Mouse (Mus musculus) adrenal gland, adult (tissue): ENCODE measurements at regions not wholly inside any gene's neighbourhood (a gene's known extent, or its start where the extent isn't known, plus 50 kb on each side); places are given as distances from the start of the nearest gene placed in this dataset.

Source experiments
- DNase-seq, 2 experiments: peaks; one replicate each; pipeline ENCODE4 v3.0.0; 2022 to 2023; ENCODE audit warnings: low spot score in 1 of 2; ENCODE audit not compliant: inconsistent age in 2 of 2

DNA sequence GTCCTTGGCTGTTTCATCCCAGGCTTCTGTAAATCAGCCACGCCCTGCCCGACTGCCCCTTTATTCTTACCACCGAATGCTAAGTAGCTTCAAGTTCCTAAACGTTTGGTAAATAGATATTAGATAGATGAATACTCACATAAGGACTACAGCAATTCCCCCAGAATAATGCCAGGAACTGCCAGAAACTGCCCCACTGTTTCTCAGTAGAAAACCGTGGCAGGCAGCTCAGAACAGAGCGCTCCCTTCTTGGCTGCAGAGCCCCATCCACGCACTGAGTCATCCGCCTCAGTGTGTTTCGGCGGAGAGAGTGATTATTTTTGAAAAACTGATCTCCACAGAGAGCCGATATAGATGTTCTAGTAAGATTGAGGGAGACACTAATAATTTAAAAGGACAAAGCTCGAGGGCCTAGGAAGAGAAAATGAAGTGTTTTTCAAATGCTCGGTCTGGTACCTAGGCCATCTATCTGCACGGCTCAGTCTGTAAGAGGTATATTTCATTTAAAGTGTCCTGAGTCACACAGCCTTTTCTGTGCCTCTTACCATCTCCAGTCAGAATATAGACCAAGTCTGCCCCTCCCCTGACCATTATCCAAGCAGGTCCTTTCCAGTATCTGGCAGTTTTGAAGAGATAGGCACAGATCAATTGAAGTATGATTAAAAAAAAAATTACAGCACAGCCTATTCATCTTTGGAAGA, 94.4 kb upstream of the Gm47985 start:
- peak; percentile 61 to 62 for DNase-seq

DNA sequence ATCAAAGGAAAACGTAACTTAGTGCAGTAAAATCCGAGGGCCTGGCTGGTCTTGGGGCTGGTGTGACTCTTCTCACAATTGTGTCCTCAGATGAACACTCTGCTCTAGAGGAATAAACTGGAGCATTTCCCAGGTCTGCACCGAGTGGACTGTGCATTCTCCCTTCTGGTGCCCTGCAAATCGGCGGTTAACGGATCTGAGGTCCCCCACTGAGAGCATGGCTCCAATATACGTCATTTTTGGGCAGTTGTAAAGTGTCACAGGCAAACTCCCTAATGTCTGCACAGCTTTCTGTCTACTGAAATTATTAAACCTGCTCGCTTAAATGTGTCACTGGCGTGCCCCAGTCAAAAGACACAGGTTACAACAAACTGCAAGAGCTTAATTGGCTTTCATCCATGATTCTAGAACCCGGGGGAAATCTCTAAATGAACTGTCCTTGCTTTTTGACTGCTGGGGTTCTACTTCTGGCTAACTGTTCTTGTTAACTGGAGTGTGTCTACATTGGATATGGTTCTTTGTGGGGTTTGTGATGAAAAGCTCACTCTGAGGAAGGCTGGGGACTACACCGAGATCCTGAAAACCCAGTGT, 93.7 kb upstream of the Gm47985 start:
- DNase-seq, result no peak

DNA sequence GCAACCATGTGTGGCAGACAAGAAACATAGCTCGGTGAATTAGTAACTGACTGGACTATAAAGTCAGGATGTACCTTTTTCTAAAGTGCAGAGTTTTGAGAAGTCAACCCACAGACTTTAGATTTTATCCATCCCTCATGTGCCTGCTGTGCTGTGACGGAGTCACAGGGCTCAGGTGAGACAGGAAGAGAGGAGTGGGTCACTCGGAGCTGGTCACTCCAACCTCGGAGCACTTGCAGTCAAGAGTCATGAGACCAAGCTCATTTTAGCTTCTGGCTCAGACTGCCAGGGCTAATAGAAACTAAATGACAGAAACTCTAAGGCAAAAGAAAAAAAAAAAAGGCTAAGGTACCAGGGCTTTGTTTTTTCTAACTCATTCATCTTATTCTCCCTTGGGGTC, 90.3 kb upstream of the Gm47985 start:
- DNase-seq, result no peak

DNA sequence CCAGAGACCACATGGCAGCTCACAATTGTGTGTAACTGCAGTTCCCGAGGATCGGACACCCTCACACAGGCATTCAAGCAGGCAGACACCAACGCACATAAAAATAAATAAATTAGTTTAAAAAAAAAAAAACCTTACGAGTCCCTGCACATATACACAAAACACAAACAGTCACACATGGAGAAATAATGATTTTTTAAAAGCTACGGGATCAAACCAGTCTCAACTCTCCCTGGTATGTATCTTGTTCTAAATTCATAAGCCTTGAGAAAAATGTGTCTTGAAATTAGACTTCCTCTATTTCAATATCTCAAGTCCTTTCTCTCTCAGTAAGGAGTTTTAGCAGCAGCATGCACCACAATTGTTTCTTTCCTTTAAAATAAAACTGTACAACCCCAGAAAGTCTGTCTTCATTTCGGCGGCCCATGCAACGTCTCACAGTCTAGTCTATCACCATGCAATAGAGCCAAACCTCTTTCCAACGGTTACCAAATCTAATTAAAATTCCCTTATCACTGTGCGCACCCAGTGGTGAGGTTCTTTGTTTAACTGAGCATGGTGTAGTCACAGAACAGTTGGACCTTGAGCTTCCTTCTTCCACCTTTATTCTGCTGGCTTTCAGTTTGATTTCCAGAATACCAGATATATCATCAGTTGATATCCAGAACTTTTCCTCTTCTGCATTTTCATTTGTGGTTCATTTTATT, 86.8 kb upstream of the Gm47985 start:
- DNase-seq, result no peak

DNA sequence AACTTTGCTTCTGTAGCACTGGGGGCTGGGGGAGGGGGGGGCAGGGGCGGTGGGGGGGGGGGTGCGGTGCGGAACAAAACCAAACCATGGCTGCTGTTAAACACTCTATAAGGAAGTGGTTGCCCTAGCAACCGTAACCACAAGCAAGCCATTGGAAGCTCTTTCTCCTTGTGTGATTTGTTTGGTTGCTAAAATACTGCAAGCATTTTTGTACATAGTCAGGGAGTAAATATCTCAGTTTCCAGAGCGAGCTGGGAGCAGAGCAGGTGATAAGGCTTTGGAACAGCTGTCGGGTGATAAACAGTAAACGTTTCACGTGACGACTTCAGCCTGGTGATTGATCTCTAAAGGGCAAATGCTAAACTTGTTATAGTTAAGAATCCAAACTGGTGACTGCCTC, 86.3 kb upstream of the Gm47985 start:
- DNase-seq, result no peak

DNA sequence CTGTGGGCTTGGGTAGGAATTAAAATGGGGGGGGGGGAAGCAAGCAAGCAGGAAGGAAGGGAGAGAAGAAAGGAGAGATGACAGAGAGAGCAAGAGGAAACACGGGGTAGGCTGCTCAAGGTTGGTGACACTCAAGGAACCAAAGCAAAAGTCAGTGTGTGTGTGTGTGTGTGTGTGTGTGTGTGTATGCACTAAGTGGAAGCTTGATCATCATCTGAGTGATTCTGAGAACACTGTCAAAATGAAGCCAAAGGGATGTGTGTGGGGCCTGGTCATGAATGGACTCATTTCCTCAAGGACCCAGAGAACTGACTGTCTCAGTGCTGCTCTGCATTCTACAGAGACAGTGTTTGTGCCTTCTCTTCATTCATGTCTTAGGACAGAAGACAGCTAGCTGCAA, 84.8 kb upstream of the Gm47985 start:
- DNase-seq, result no peak

DNA sequence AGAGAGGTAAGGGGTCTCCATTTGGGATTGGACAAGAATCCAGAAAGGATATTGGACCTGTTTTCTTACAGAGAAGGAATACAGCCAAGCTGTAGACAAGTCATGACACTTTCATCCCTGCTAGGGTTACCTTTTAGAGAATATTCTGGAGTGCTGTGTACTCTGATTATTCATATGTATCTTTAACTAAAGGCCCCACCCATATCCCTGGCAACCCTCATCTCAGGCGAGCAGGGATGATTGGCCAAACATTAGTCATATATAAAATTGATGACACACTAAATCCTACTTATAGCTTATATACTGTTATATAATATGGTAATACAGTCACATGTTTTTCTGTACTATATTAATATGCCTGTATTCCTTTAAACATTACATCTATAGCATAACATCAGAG, 83.6 kb upstream of the Gm47985 start:
- no peak for DNase-seq

DNA sequence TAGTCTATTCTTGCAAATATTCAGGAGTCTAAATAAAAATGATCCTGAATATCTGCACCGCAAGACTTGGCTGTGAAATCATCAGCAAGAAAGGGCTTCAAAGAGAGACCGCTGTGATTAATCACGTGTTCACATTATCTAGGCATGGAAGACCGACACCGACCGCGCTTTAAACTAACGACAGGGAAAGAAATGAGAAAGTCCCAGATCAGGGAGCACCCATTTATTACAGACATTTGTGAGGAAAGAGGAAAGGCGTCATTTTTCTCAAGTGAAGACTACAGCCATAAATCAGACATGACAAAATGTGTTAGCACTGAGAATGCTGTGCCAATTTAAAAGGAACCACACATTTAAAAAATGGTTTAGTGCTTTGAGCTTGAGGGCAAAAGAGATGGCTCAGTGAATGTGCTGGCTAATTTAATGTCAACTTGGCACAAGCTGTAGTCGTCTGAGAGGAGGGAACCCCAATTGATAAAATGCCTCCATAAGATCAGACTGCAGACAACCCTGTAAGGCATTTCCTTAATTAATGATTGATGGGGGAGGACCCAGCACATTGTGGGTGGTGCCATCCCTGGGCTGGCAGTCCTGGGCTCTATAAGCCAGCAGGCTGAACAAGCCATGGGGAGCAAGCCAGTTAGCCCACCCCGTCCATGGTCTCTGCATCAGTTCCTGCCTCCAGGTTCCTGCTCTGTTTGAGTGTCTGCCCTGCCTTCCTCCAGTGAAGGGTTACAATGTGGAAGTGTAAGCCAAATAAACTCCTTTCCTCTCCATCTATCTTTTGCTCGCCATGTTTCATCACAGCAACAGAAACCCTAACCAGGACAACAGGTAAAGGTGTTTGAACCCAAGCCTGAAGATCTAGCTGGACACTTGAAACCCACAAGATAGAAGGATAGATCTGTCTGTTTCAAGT, 81.5 kb upstream of the Gm47985 start:
- DNase-seq, result no peak

DNA sequence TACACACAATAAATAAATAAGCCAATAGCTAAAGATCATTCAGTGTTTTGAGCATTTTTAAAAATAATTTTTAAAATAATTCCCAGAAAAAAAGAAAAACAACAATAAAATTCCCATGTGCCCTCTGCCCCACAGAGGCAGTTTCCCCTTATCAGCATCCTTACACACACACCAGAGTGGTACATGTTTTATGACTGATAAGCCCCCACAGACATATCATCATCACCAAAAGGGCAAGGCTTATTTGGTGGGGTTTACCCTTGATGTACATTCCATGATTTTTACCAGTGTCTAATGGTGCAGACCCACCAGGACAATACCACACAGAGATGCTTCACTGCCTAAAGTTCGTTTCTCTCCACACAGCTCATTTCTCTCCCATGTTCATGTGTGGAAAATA, 80.8 kb upstream of the Gm47985 start:
- DNase-seq, result no peak

DNA sequence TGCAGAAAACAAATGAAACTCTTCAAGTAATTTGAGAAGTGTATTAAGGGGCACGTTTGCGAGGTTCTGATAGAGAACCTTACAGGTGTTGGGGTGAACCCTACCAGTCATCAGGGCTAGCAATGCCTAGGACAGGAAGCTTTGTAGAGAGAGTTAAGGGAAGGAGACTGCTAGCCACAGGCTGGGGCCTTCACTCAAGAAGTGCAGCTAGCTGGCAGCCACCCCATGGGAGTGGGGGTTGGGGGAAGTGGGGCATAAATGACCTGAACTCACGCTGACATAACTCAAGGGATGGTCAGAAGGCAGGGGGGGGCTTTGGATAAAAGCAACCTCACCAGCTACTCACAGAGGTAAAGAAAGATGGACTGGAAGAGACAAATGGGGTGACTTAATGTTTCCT, 80.3 kb upstream of the Gm47985 start:
- no peak for DNase-seq

DNA sequence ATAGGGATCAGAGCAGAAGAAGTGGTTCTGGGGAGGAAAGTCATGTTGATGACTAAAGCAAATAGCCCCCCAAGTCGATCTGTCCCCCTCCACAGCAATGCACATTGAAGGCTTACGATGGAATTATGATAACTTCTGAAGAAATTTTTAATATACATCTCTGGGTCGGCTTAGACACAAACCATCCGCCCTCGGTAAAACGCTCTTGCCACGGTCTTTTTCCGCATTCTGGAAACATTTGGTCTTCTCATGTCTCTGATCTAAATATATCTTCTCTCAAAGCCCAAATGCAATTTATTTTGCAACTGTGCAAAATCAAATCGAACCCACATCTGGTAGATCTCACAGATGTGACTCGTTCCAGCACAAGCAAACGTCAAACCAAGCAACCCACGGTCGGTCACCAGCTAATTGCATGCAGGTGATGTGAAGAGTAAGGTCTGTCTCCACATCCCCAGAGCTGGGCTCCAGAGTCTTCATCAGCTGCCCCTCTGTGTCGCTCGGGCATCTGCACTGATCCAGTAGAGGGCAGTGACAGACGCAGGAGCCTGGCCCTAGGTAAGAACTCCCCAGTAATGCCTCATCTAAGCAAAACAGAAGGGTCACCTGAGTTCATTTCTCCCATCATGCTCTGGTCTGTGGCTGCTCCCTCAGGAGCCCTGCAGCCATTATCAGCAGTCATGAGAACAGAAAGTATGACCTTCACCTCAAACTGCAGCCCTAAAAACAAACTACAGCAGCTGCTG, 79.5 kb upstream of the Gm47985 start:
- no peak for DNase-seq

DNA sequence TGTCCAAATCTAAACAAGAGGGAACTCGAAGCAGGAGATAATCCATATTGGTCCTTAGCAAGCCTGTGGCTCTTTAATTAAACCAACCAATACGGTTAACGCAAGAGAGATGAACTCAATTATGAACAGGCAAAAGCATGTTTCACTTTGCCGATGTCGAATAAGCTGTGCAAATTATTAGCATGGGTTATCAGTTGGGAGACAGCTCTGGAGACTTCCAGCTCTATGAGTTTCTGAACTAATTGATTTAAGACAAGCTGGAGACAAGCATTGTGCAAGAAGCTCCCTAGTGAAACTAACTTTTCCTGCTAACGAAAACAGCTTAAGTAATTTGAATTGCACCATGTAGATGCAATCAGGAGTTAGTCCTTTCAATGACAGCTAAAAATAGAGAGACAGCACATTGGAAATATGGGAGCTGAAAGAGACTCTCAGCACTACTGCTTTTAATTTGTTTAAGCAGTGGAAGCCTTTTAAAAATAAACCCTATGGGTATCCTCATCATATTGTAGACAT, 78.8 kb upstream of the Gm47985 start:
- peak in 1 of 2 experiments; percentile 66 for DNase-seq

DNA sequence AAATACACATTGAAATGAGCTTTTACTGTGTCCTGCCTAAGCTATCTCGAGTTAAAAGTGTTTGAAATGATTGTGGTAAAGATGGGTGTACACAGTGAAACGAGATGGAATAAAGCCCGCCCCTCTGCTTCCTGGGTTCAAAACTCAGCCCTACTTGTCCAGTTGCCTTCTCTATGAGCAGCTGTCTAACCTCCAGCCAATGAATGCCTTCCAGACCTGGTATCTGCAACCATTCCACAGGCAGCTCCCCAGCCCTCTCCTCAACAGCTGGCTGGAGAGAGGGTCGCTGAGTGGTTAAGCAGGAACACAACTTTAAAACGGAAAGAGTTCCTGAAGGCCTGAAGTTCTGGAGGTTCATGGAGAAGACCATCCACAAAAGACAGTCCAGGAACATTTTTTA, 78.0 kb upstream of the Gm47985 start:
- no peak for DNase-seq

DNA sequence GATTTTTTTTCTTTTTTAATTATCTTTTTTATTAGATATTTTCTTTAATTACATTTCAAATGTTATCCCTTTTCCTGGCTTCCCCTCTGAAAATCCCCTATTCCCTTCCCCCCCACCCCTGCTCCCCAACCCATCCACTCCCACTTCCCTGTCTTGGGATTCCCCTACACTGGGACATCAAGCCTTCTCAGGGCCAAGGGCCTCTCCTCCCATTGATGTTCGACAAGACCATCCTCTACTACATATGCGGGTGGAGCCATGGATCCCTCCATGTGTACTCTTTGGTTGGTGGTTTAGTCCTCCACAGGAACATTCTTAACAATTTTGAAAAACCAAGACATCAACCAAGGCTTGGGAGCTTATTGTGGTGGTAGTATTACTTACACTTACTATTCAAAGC, 77.5 kb upstream of the Gm47985 start:
- DNase-seq, result no peak

DNA sequence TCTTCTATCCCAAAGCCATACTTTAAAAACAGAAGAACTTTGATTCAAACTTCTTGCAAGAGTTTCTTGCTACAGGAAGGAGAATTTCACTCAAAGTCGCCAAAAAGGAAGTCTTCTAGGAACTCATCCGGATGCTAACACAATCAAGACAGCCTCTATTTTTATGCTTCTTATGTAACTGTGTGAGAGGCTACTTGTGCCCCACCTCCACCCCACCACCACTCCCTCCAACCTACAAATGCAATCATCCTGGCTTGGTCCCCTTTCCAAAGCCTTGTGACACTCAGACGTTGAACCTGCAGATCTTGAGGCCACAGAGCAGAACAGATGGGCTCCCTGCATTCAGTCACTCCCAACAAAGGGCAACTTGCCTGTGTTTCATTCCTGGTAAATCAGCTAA, 77.1 kb upstream of the Gm47985 start:
- peak in 1 of 2 experiments; percentile 72 for DNase-seq

DNA sequence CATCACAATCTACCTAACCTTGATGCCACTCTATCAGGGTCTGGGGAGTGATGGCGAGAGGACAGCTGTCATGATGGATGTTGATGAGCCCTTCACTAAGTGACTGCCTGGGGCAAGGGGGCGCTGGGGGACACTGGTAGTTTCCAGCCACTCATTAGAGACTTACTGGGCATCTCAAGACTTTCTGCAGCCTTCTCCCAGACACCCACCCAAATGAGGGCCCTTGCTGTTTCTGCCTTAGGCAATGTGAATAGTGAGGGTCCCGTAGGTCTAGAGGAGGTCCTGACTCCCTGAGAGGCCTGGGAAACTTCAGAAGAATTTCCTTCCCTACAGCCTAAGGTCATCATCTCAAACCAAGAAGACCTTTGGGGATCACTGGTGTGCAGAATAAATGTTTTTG, 74.9 kb upstream of the Gm47985 start:
- no peak for DNase-seq

DNA sequence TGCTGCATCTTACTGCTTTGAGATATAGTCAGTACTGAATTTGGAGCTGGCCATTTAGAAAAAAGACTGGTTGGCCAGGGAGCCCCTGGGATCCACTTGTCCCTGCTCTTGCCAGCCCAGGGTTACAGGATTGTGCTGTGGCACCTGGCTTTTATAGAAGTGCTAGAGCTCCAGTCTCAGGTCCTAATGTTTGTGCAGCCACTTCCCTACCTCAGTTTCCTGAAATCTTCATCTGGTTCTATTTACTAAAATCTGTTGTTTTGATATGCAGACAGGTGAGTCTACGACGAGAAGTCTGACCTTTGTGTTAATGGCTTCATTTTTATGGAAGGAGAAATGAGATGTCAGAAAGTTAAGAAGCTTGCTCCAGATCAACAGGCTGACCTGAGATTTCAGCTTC, 73.0 kb upstream of the Gm47985 start:
- DNase-seq, result no peak

DNA sequence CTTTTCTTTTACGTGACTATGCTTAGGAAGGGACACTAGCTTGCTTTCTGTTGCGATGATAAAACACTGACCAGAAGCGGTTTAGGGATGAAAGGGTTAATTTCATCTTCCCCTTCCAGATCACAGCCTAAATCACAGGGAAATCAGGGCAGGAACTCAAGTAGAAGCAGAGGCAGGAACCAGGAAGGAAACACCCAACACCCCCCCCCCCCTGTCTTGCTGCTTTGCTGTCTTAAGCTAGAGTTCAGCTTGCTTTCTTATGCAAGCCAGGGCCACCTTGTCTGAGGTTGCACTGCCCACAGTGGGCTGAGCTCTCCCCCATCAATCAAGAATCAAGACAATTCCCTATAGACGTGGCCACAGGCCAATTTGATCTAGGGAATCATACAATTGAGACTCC, 71.9 kb upstream of the Gm47985 start:
- no peak for DNase-seq

DNA sequence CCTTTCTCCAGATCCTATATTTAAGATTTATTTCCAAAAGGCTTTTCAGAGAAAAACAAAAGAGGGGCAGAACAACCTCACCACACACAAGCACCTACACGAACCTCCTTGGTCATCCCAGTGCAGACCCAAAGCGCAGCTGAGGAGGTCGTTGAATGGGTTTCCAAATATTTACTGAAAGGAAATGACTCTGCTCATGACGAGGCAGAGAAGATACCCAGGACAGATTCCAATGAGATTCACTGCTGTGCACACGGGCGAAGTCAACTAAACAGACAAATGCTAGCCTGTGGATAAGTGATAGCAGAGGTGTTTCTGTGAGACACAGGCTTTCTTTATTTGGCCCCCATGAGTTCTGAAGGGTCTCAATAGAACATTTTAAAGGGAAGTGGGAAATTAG, 70.7 kb upstream of the Gm47985 start:
- DNase-seq, result no peak

DNA sequence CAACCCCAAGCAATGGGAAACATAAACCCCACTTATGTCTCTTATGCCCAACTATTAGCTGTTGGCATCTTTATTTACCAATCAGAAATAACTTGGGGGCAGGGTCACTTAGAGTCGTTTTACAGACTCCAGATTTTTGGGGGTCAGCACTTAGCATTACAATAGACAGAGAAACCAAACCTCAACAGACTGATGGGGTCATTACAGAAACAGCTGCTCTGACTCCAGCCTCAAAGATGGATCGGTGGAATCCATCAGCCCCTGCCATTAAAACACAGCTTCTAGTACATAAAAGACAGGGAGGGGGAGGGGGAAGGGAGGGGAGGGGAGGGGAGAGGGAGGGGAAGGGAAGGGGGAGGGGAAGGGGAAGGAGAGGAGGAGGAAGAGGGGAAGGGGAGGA, 69.9 kb upstream of the Gm47985 start:
- DNase-seq, result no peak

DNA sequence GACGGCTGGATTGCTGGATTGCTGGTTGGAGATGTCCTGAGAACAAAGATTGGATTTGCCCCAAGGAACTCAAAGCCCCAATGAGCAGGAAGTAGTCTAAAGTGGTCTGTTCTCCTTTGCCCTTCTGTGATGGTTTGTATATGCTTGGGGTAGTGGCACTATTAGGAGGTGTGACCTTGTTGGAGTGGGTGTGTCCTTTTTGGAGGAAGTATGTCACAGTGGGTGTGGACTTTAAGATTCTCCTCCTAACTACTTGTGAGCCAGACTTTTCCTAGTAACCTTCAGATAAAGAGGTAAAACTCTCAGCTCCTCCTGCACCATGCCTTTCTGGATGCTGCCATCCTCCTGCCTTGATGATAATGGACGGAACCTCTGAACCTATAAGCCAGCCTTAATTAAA, 69.1 kb upstream of the Gm47985 start:
- DNase-seq, result no peak
